Mouse (Mus musculus) testis, adult 2 months (tissue): ENCODE data around the gene Rps3a1. TPM values are rescaled to one million over a fixed set of nuclear protein-coding genes. Genes with fewer than 3 reads are reported as not detected.

Experiments
- H3K27ac ChIP-seq: fragments of 200-500 bp; 2 replicates; pipeline ENCODE4 v1.5.1; 2012; ENCODE audit warnings: low read depth, low read length; ENCODE audit not compliant: control insufficient read depth, insufficient read depth
- H3K27me3 ChIP-seq: fragments of 200-500 bp; 2 replicates; pipeline ENCODE4 v1.6.1; 2012; ENCODE audit warnings: mild to moderate bottlenecking, low read length, moderate library complexity; ENCODE audit not compliant: control insufficient read depth, insufficient read depth
- H3K36me3 ChIP-seq: fragments of 200-500 bp; 2 replicates; pipeline ENCODE4 v1.6.1; 2012; ENCODE audit warnings: mild to moderate bottlenecking, low read length; ENCODE audit not compliant: control insufficient read depth, insufficient read depth
- H3K4me1 ChIP-seq: fragments of 200-500 bp; 2 replicates; pipeline ENCODE4 v1.6.1; 2012; ENCODE audit warnings: low read length; ENCODE audit not compliant: control insufficient read depth, insufficient read depth
- H3K4me3 ChIP-seq: fragments of 200-500 bp; 2 replicates; pipeline ENCODE4 v1.5.1; 2012; ENCODE audit warnings: low read depth, mild to moderate bottlenecking, low read length, moderate library complexity, mixed read lengths; ENCODE audit not compliant: control insufficient read depth
- CTCF ChIP-seq: fragments of 200-500 bp; IDR thresholded peaks from 2 replicates; pipeline ENCODE4 v1.5.1; 2012; ENCODE audit warnings: low read depth, mild to moderate bottlenecking, inconsistent platforms, low read length, moderate library complexity; ENCODE audit not compliant: control insufficient read depth, insufficient read depth, insufficient replicate concordance
- POLR2A ChIP-seq: fragments of 200-500 bp; IDR thresholded peaks from 2 replicates; pipeline ENCODE4 v1.6.1; 2012; ENCODE audit warnings: low read depth, mild to moderate bottlenecking, inconsistent platforms, low read length, moderate library complexity; ENCODE audit not compliant: control insufficient read depth
- polyA plus RNA-seq: library from polyadenylated mRNA; depleted of rRNA; stranded (reverse); fragments of >200 nt; gene quantifications from 2 replicates; pipeline ENCODE4 v1.2.3, GENCODE M21; 2012; rRNA removed

The Rps3a1 gene
- polyA plus RNA-seq, 1 experiment, result 89.9 TPM

GRCm38 (mm10) chr3:86103449-86104291, 38.8 kb downstream of the Rps3a1 start:
- no peaks in the 10 kb centered on the region for H3K4me1 ChIP-seq
- no peaks in the 10 kb centered on the region for H3K27me3 ChIP-seq
- no peak overlapping the region for H3K27ac ChIP-seq
- TF ChIP-seq CTCF (no peak), POLR2A (no peak)
- no peak overlapping the region for H3K4me3 ChIP-seq
- no peaks in the 10 kb centered on the region for H3K36me3 ChIP-seq

GRCm38 (mm10) chr3:86101956-86102355, 40.5 kb downstream of the Rps3a1 start:
- no peak overlapping the region for H3K27ac ChIP-seq
- TF ChIP-seq POLR2A (no peak), CTCF (no peak)
- no peaks in the 10 kb centered on the region for H3K36me3 ChIP-seq

GRCm38 (mm10) chr3:86093907-86094306, 48.6 kb downstream of the Rps3a1 start:
- Histone ChIP-seq H3K4me1 (no peaks in the 10 kb centered on the region), H3K4me3 (no peak overlapping the region), H3K36me3 (no peaks in the 10 kb centered on the region), H3K27ac (no peak overlapping the region), H3K27me3 (no peaks in the 10 kb centered on the region)
- TF ChIP-seq POLR2A, result no peak
- TF ChIP-seq CTCF, result no peak

More at GRCm38 (mm10) chr3:86101956-86102355, 40.5 kb downstream of the Rps3a1 start:
- H3K27me3 ChIP-seq, result no peaks in the 10 kb centered on the region
- H3K4me3 ChIP-seq, result no peak overlapping the region
- H3K4me1 ChIP-seq, result no peaks in the 10 kb centered on the region

GRCm38 (mm10) chr3:86093213-86093845, 49.2 kb downstream of the Rps3a1 start:
- H3K36me3 ChIP-seq, result no peaks in the 10 kb centered on the region
- H3K4me3 ChIP-seq, result no peak overlapping the region
- H3K27ac ChIP-seq, result no peak overlapping the region
- H3K27me3 ChIP-seq, result no peaks in the 10 kb centered on the region
- H3K4me1 ChIP-seq, result no peaks in the 10 kb centered on the region
- TF ChIP-seq POLR2A (no peak), CTCF (no peak)

Other genes starting within 250 kb of the Rps3a1 start
- 9.4 and 10.6 TPM in 2 replicates for gene Sh3d19, start 171.6 kb downstream of the Rps3a1 start, polyA plus RNA-seq
- gene Prss48, start 140.2 kb downstream of the Rps3a1 start, polyA plus RNA-seq, result 15.5 and 18.7 TPM in 2 replicates
- gene Lrba, start 82.0 kb upstream of the Rps3a1 start, polyA plus RNA-seq, result 5.1 and 5.4 TPM in 2 replicates